Mouse (Mus musculus): ENCODE results near the gene Gm10912.
"Not testable (repeated sequence)": the region's sequence is repeated elsewhere in the genome, so short reads cannot be mapped to it uniquely, and the experiment has no call there.

Gene Gm10912

GRCm38 (mm10) chr2:104065526-104065925 lies at the start of gene Gm10912:
Gene Gm10912 (plus strand): TSS chr2:104065826.
- DNase-seq (ENCODE audit: low spot score in 2 of 2), result not testable (repeated sequence)

DNA sequence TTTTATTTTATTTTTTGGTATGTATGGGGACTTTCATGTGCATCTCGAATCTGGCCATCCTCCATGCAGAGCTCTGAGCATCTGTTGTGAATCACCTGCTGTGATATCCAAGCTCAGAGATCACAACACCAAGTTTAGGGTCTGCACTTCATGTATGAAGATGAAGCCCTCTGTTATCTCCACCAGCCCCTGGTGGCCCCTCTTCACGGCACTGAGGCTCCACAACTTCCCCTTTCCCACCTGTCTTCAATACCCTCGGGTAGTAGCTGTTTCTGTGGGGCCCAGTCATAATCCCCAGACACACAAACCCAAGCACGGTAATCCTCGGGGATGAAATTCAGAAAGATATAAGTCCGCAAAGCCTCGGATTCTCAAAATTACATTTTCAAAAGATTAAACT lies 42.5 kb upstream of the Gm10912 start:
- no peak for DNase-seq (ENCODE audit: low spot score in 2 of 2)

- no peak for DNase-seq (ENCODE audit: low spot score in 2 of 2)
Measured at GRCm38 (mm10) chr2:104024656-104025055, 41.0 kb upstream of the Gm10912 start.

DNA sequence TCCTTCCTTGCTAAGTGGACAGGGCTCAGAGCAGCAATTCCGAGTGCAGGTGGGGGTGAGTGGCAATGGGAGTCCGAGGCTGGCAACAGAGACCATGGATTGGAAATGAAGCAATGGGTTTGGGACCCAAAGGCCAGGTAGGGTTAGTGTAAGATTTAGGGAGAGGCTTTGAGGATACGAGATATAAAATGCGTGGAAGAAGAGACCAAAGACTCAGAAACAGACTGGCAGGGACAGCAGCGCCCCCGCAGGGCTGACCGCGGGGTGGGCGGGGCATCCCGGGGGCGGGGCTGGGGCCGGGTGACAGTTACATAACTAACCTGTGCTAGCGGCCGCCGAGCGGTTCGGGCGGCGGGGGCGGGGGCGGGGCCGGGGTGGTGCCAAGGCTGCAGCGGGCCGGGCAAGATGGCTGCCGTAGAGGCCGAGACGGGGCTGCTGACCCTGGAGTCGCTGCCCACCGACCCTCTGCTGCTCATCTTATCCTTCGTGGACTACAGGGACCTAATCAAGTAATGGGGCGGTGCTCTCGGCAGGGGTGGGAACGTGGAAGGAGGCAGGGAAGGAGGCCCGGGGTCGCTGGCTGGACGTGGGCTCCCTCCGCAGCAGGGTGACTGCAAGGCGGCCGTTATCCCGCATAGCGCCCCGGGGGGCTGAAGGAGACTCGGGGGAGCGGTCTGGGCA lies 38.0 kb upstream of the Gm10912 start, which contains the start of gene Fbxo3:
Fbxo3 (plus strand) TSS at position 264 of the 681 bp plus-strand sequence.
- DNase-seq (ENCODE audit: low spot score in 2 of 2), result peak; percentile 86 to 88

DNA sequence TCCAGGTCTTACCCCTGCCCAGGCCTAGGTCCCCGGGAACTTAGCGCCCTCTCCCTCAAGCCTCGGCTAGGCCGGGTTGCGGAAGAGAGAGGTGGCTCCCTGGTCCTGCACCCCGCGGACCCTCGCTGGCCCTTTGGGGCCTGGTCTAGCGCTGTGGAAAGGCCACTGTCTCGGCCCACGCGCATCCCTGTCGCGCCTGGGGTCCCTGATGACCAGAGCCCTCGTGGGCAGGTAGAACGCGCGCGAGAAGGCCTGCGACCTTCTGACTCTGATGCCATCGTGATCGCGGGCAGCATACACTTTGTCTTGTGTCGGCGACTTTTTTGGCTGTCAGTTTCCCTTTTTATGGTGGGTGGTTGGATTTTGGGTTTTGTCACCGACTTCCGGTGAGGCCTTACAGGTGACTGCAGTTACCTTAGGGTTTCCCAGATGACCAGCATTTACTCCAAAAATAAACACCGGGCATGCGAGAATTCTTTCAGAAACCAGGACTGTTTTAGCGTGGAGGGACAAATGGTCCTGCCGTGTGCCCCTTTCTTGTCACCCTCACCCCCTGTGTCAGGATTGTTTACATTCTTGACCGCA lies 37.4 kb upstream of the Gm10912 start, which contains the start of gene 4931422A03Rik:
4931422A03Rik (minus strand) TSS at position 223 of the 585 bp plus-strand sequence.
- peak in 1 of 2 experiments; percentile 24 for DNase-seq (ENCODE audit: low spot score in 2 of 2)

- no peak for DNase-seq (ENCODE audit: low spot score in 2 of 2)
Measured at GRCm38 (mm10) chr2:104029074-104029473, 36.6 kb upstream of the Gm10912 start.

GRCm38 (mm10) chr2:104030381-104030780 lies 35.2 kb upstream of the Gm10912 start:
- DNase-seq (ENCODE audit: low spot score in 2 of 2), result no peak

GRCm38 (mm10) chr2:104032056-104032455 lies 33.6 kb upstream of the Gm10912 start:
- DNase-seq (ENCODE audit: low spot score in 2 of 2), result no peak

- DNase-seq (ENCODE audit: low spot score in 2 of 2), result peak in 1 of 2 experiments; percentile 40
Measured at GRCm38 (mm10) chr2:104034832-104035472, 30.7 kb upstream of the Gm10912 start.

- DNase-seq (ENCODE audit: low spot score in 2 of 2), result no peak
Measured at GRCm38 (mm10) chr2:104035595-104035994, 30.0 kb upstream of the Gm10912 start.

GRCm38 (mm10) chr2:104036316-104036715 lies 29.3 kb upstream of the Gm10912 start:
- no peak for DNase-seq (ENCODE audit: low spot score in 2 of 2)

DNA sequence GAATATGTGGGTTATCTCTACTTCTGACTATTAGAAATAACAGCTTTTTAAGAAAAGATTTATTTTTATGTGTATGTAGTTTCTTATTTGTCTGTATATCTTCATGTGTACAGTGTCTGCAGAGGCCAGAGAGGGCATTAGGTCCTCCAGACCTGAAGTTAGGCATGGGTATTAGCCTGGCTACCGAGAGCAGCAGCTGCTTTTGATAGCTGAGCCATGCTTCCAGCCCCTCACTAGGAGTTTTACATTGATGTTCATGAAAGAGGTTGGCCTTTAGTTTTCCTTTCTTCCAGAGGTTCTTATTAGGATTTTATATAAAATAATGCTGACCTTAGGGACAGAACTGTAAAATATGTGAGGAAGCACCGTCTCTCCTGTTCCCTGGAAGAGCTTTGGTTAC lies 27.4 kb upstream of the Gm10912 start:
- DNase-seq (ENCODE audit: low spot score in 2 of 2), result no peak

DNA sequence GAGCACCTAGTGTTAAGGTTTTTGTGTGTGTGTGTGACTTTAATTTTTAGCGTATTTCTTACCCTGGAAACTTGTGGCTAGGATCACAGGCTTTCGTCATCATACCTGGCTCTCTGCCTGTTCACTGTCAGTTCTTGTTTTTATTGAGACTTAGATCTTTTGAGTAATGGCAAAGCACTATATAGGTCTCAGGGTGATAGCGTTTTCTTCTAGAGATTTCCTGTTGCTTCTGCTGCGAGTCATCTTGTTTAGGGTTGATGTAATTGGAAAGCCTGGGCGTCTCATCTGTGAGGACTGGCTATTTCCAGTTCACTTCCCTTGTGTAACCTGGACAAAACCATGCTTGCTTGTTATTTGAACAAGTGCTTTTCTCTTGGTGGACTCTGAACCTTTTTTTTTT lies 24.0 kb upstream of the Gm10912 start:
- no peak for DNase-seq (ENCODE audit: low spot score in 2 of 2)

DNA sequence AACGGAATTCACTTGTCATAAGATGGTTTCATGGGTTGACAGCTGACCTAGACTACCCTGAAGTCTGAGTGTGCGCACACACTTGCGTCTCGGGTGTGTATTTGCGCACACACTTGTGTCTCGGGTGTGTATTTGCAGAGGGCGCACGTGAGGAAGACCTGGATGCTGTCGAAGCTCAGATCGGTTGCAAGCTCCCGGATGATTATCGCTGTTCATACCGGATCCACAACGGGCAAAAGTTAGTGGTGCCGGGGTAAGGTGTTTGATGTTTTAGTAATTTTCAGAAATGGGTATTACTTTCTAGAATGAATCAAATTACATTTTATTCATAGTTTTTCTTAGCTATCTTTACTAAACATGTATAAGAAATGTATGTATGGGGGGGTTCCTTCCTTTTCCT lies 22.9 kb upstream of the Gm10912 start:
- no peak for DNase-seq (ENCODE audit: low spot score in 2 of 2)

- no peak for DNase-seq (ENCODE audit: low spot score in 2 of 2)
Measured at GRCm38 (mm10) chr2:104043624-104044478, 21.8 kb upstream of the Gm10912 start.

GRCm38 (mm10) chr2:104044479-104045080 lies 21.0 kb upstream of the Gm10912 start:
- no peak for DNase-seq (ENCODE audit: low spot score in 2 of 2)

GRCm38 (mm10) chr2:104058381-104058780 lies 7.2 kb upstream of the Gm10912 start:
- DNase-seq (ENCODE audit: low spot score in 2 of 2), result no peak

DNA sequence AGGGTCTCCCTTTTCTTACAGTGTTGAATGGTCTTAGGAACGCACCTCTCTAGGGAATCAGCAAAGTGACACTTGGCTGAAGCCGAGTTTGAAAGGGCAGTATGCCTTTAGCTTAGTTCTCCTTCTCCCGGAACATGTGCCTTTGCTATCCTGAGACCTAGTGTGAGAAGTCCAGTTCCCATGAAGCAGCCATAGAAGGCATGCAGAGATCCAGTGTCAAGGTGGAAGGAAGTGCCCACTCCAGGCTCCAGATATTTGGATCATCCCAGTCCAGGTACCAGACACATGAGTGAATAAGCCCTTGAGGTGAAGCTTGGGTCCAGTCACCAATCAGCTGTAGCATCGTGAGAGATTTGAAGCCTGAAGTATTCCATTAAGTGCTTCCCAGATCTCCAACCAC lies 6.7 kb upstream of the Gm10912 start:
- no peak for DNase-seq (ENCODE audit: low spot score in 2 of 2)

DNA sequence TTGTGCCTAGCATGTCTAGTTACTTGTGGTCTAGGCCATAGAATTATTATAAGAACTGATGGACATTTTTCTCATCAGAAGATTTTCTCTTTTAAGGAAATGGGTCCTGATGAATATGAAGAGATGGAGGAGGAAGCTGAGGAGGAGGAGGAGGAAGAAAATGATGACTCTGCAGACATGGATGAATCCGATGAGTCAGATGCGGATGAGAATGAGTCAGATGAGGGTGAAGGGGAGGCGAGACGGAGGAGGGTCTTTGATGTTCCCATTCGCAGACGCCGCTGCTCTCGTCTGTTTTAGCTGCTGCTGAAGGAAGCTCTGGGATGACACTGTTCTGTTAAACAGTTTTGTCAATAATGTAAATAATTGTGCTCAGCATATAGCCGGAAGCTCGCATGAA lies 5.8 kb upstream of the Gm10912 start:
- no peak for DNase-seq (ENCODE audit: low spot score in 2 of 2)

GRCm38 (mm10) chr2:104060996-104061395 lies 4.6 kb upstream of the Gm10912 start:
- DNase-seq (ENCODE audit: low spot score in 2 of 2), result no peak

GRCm38 (mm10) chr2:104062665-104063064 lies 3.0 kb upstream of the Gm10912 start:
- no peak for DNase-seq (ENCODE audit: low spot score in 2 of 2)

- DNase-seq (ENCODE audit: low spot score in 2 of 2), result no peak
Measured at GRCm38 (mm10) chr2:104064152-104064551, 1.5 kb upstream of the Gm10912 start.
